Mouse (Mus musculus) ES-E14 (cell line): ENCODE measurements around the gene Sun1. TPM values are rescaled to one million over a fixed set of nuclear protein-coding genes. Genes with fewer than 3 reads are reported as not detected.

Source experiments
- DNase-seq: peaks from one replicate; pipeline ENCODE4 v3.0.0-alpha.2; 2013; ENCODE audit warnings: low read depth, low spot score
- H3K27ac ChIP-seq: 2 replicates; pipeline ENCODE4 v1.5.1; 2012; ENCODE audit warnings: low read depth, mild to moderate bottlenecking, low read length, moderate library complexity, mixed read lengths; ENCODE audit not compliant: poor library complexity, insufficient read depth, severe bottlenecking
- H3K36me3 ChIP-seq: 2 replicates; pipeline ENCODE4 v1.6.1; 2012; ENCODE audit warnings: mild to moderate bottlenecking, low read length, moderate library complexity, mixed read lengths; ENCODE audit not compliant: control insufficient read depth, poor library complexity, insufficient read depth, severe bottlenecking
- H3K4me1 ChIP-seq, 2 experiments: fragments of 150-350 bp in 1 of 2; sonication (generic) in 1 of 2; 2 replicates each; pipeline ENCODE4 v1.6.1; 2012; ENCODE audit warnings: low read length in 2 of 2, mild to moderate bottlenecking in 1 of 2, mixed read lengths in 1 of 2; ENCODE audit not compliant: control insufficient read depth in 2 of 2, insufficient read depth in 2 of 2, poor library complexity in 1 of 2
- H3K4me3 ChIP-seq, 2 experiments: fragments of 150-350 bp in 1 of 2; sonication (generic) in 1 of 2; 2 replicates each; pipeline ENCODE4 v1.5.1; 2012; ENCODE audit warnings: low read length in 2 of 2, low read depth in 1 of 2, mild to moderate bottlenecking in 1 of 2, mixed read lengths in 1 of 2; ENCODE audit not compliant: insufficient read depth in 1 of 2, poor library complexity in 1 of 2, severe bottlenecking in 1 of 2
- H3K9ac ChIP-seq: 2 replicates; pipeline ENCODE4 v1.6.1; 2012; ENCODE audit warnings: low read depth, mild to moderate bottlenecking, low read length, mixed read lengths; ENCODE audit not compliant: poor library complexity, insufficient read depth, severe bottlenecking
- H3K9me3 ChIP-seq: fragments of 150-350 bp; sonication (generic); 2 replicates; pipeline ENCODE4 v1.6.1; 2012; ENCODE audit warnings: low read depth, mild to moderate bottlenecking, low read length; ENCODE audit not compliant: control insufficient read depth, insufficient read depth
- CHD2 ChIP-seq: IDR thresholded peaks from 2 replicates; pipeline ENCODE4 v1.6.1; 2014; ENCODE audit warnings: mild to moderate bottlenecking, low read depth, low read length, inconsistent platforms
- HCFC1 ChIP-seq: IDR thresholded peaks from 2 replicates; pipeline ENCODE4 v1.6.1; 2012; ENCODE audit warnings: low read length, inconsistent platforms, borderline replicate concordance; ENCODE audit not compliant: insufficient read depth
- MAFK ChIP-seq: IDR thresholded peaks from 2 replicates; pipeline ENCODE4 v1.6.1; 2014; ENCODE audit warnings: mild to moderate bottlenecking, low read depth, low read length, inconsistent platforms; ENCODE audit not compliant: insufficient read depth
- ZC3H11A ChIP-seq: IDR thresholded peaks from 2 replicates; pipeline ENCODE4 v1.6.1; 2012; ENCODE audit warnings: low read depth, mild to moderate bottlenecking, inconsistent platforms, low read length, borderline replicate concordance
- ZNF384 ChIP-seq: IDR thresholded peaks from 2 replicates; pipeline ENCODE4 v1.6.1; 2012; ENCODE audit warnings: low read depth, low read length, inconsistent platforms
- in situ Hi-C, 2 experiments: fragments of 600-800 bp; cut with MboI; formaldehyde crosslinking; loops; one replicate each; pipeline ENCODE4 v1.15.1; 2025; ENCODE audit warnings: low sequenced_read_pairs in 2 of 2, inconsistent platforms in 1 of 2; ENCODE audit not compliant: unreplicated experiment in 2 of 2
- total RNA-seq: library from RNA; depleted of rRNA; stranded (reverse); fragments of 300-350 nt; gene quantifications from 2 replicates; pipeline ENCODE4 v1.2.3, GENCODE M21; 2012

The Sun1 gene
- total RNA-seq, 1 experiment, result 183 TPM

- Histone ChIP-seq H3K36me3 (peaks cover 3% of the 10 kb centered on the region), H3K9me3 (no peaks in the 10 kb centered on the region), H3K27ac (no peak overlapping the region), H3K4me3 (no peak overlapping the region), H3K9ac (no peak overlapping the region), H3K4me1 (peaks cover 0 to 2% of the 10 kb centered on the region in 2 experiments; a peak in 1 of 4 replicates)
- TF ChIP-seq ZNF384 (no peak), MAFK (no peak), CHD2 (no peak), ZC3H11A (no peak), HCFC1 (no peak)
- in situ Hi-C loops, result no loop called here
- no peak for DNase-seq
These were observed 9.5 kb upstream of the Sun1 start for GRCm38 (mm10) chr5:139190958-139191357.

GRCm38 (mm10) chr5:139198779-139199178 lies 1.7 kb upstream of the Sun1 start:
- DNase-seq, result no peak
- H3K4me1 ChIP-seq, result peaks cover 9 to 14% of the 10 kb centered on the region in 2 experiments; a peak in 3 of 4 replicates
- H3K4me3 ChIP-seq, result no peak overlapping the region
- no peak for TF ChIP-seq CHD2
- TF ChIP-seq HCFC1, result no peak
- no peak for TF ChIP-seq MAFK
- no peaks in the 10 kb centered on the region for H3K9me3 ChIP-seq
- no peaks in the 10 kb centered on the region for H3K36me3 ChIP-seq
- in situ Hi-C loops, result no loop called here
- no peak overlapping the region for H3K9ac ChIP-seq
- peak overlapping the region; percentile 85; the same call in 1 of the 2 replicates for H3K27ac ChIP-seq

GRCm38 (mm10) chr5:139199636-139199994 lies 822 bp upstream of the Sun1 start:
- in situ Hi-C loops, result no loop called here
- TF ChIP-seq CHD2 (no peak), ZNF384 (peak; percentile 50; the same call in 1 of the 2 replicates), HCFC1 (no peak), MAFK (no peak)
- H3K27ac ChIP-seq, result peak overlapping the region; percentile 85
- H3K36me3 ChIP-seq, result no peaks in the 10 kb centered on the region
- H3K9ac ChIP-seq, result peak overlapping the region; percentile 29; the same call in 1 of the 2 replicates
- DNase-seq, result no peak
- no peaks in the 10 kb centered on the region for H3K9me3 ChIP-seq
- peaks cover 9 to 14% of the 10 kb centered on the region in 2 experiments; a peak in 3 of 4 replicates for H3K4me1 ChIP-seq
- H3K4me3 ChIP-seq, result peak overlapping the region; percentile 44 to 72

- Histone ChIP-seq H3K4me1 (peaks cover 9 to 19% of the 10 kb centered on the region in 2 experiments; a peak in 3 of 4 replicates), H3K9ac (peak overlapping the region; percentile 93), H3K4me3 (peak overlapping the region; percentile 81 to 93), H3K27ac (peak overlapping the region; percentile 75), H3K9me3 (no peaks in the 10 kb centered on the region), H3K36me3 (no peaks in the 10 kb centered on the region)
- in situ Hi-C loops, result no loop called here
- DNase-seq, result no peak
- TF ChIP-seq HCFC1 (no peak), ZC3H11A (no peak), ZNF384 (no peak), MAFK (no peak), CHD2 (no peak)
These were observed 533 bp downstream of the Sun1 start for GRCm38 (mm10) chr5:139200770-139201569.

GRCm38 (mm10) chr5:139202127-139202526 lies 1.7 kb downstream of the Sun1 start:
- TF ChIP-seq CHD2 (no peak), MAFK (no peak), ZC3H11A (no peak), HCFC1 (no peak), ZNF384 (no peak)
- no peaks in the 10 kb centered on the region; the same call in 1 of the 2 replicates for H3K36me3 ChIP-seq
- peak overlapping the region in 1 of 2 experiments; percentile 93; a peak in 2 of 4 replicates for H3K4me3 ChIP-seq
- no peaks in the 10 kb centered on the region for H3K9me3 ChIP-seq
- H3K9ac ChIP-seq, result peak overlapping the region; percentile 93; the same call in 1 of the 2 replicates
- H3K27ac ChIP-seq, result no peak overlapping the region
- in situ Hi-C loops, result no loop called here
- H3K4me1 ChIP-seq, result peaks cover 9 to 14% of the 10 kb centered on the region in 2 experiments; a peak in 3 of 4 replicates
- no peak for DNase-seq
